Mouse (Mus musculus) left cerebral cortex, adult 11 months (tissue): ENCODE measurements around the gene Yap1.

Source experiments
- DNase-seq: peaks from one replicate; pipeline ENCODE4 v3.0.0; 2022; ENCODE audit warnings: low spot score

Yap1 gene

GRCm38 (mm10) chr9:7977587-7977986, 26.8 kb downstream of the Yap1 start:
- DNase-seq: no peak

- DNase-seq: no peak
Observed at GRCm38 (mm10) chr9:7971993-7972392, 32.4 kb downstream of the Yap1 start.

- no peak for DNase-seq
Observed at GRCm38 (mm10) chr9:7967980-7968379, 36.4 kb downstream of the Yap1 start.

GRCm38 (mm10) chr9:7965590-7965989, 38.8 kb downstream of the Yap1 start:
- no peak for DNase-seq

- no peak for DNase-seq
Observed at GRCm38 (mm10) chr9:7963867-7964266, 40.5 kb downstream of the Yap1 start.

GRCm38 (mm10) chr9:7962915-7963314, 41.5 kb downstream of the Yap1 start:
- no peak for DNase-seq

GRCm38 (mm10) chr9:7961366-7962160, 42.8 kb downstream of the Yap1 start:
- no peak for DNase-seq

- DNase-seq: no peak
Observed at GRCm38 (mm10) chr9:7960382-7960781, 44.0 kb downstream of the Yap1 start.

GRCm38 (mm10) chr9:7959301-7959700, 45.1 kb downstream of the Yap1 start:
- DNase-seq: no peak

- no peak for DNase-seq
Observed at GRCm38 (mm10) chr9:7958025-7958593, 46.3 kb downstream of the Yap1 start.

- DNase-seq: no peak
Observed at GRCm38 (mm10) chr9:7957407-7957806, 47.0 kb downstream of the Yap1 start.

GRCm38 (mm10) chr9:7956400-7956799, 48.0 kb downstream of the Yap1 start:
- no peak for DNase-seq

GRCm38 (mm10) chr9:7952886-7953285, 51.5 kb downstream of the Yap1 start:
- DNase-seq: no peak

- peak; percentile 42 for DNase-seq
Observed at GRCm38 (mm10) chr9:7950211-7950644, 54.2 kb downstream of the Yap1 start.

- DNase-seq: no peak
Observed at GRCm38 (mm10) chr9:7947946-7948345, 56.5 kb downstream of the Yap1 start.

- no peak for DNase-seq
Observed at GRCm38 (mm10) chr9:7943796-7944462, 60.5 kb downstream of the Yap1 start.

GRCm38 (mm10) chr9:7942701-7943100, 61.7 kb downstream of the Yap1 start:
- DNase-seq: no peak

- no peak for DNase-seq
Observed at GRCm38 (mm10) chr9:7940075-7940474, 64.3 kb downstream of the Yap1 start.

- DNase-seq: no peak
Observed at GRCm38 (mm10) chr9:7934419-7934818, 70.0 kb downstream of the Yap1 start.

GRCm38 (mm10) chr9:7929552-7929951, 74.8 kb downstream of the Yap1 start:
- DNase-seq: no peak

- no peak for DNase-seq
Observed at GRCm38 (mm10) chr9:7928866-7929265, 75.5 kb downstream of the Yap1 start.

GRCm38 (mm10) chr9:7928207-7928793, 76.1 kb downstream of the Yap1 start:
- DNase-seq: no peak

GRCm38 (mm10) chr9:7914925-7915324, 89.5 kb downstream of the Yap1 start:
- DNase-seq: no peak
